Mouse (Mus musculus) hindbrain, embryonic 16.5 days (tissue): ENCODE measurements around the gene Sorbs1. TPM values are rescaled to one million over a fixed set of nuclear protein-coding genes. Genes with fewer than 3 reads are reported as not detected.

Source experiments
- ATAC-seq: fragments of 200-750 bp; cut with Nextera tagmentation; 2 replicates; pipeline ENCODE4 v1.8.0; 2017; ENCODE audit warnings: moderate TSS enrichment, moderate library complexity
- H3K27ac ChIP-seq: fragments of 300-500 bp; sonication (generic); 2 replicates; pipeline ENCODE4 v1.5.1; 2014; ENCODE audit warnings: low read depth, mild to moderate bottlenecking, control low read depth, low read length, moderate library complexity
- H3K27me3 ChIP-seq: fragments of 300-500 bp; sonication (generic); replicated peaks from 2 replicates; pipeline ENCODE4 v1.6.1; 2014; ENCODE audit warnings: low read length; ENCODE audit not compliant: control insufficient read depth, insufficient read depth
- H3K36me3 ChIP-seq: fragments of 300-500 bp; sonication (generic); 2 replicates; pipeline ENCODE4 v1.6.1; 2014; ENCODE audit warnings: mild to moderate bottlenecking, low read length, moderate library complexity, mixed read lengths; ENCODE audit not compliant: control insufficient read depth, insufficient read depth
- H3K4me1 ChIP-seq: fragments of 300-500 bp; sonication (generic); 2 replicates; pipeline ENCODE4 v1.6.1; 2014; ENCODE audit warnings: low read depth, low read length; ENCODE audit not compliant: control insufficient read depth, insufficient read depth
- H3K4me2 ChIP-seq: fragments of 300-500 bp; sonication (generic); 2 replicates; pipeline ENCODE4 v1.6.1; 2014; ENCODE audit warnings: mild to moderate bottlenecking, low read length, control low read depth, moderate library complexity
- H3K4me3 ChIP-seq: fragments of 300-500 bp; sonication (generic); 2 replicates; pipeline ENCODE4 v1.5.1; 2014; ENCODE audit warnings: mild to moderate bottlenecking, low read length, control low read depth, moderate library complexity
- H3K9ac ChIP-seq: fragments of 300-500 bp; sonication (generic); 2 replicates; pipeline ENCODE4 v1.6.1; 2014; ENCODE audit warnings: low read depth, mild to moderate bottlenecking, control low read depth, low read length, moderate library complexity
- H3K9me3 ChIP-seq: fragments of 300-500 bp; sonication (generic); 2 replicates; pipeline ENCODE4 v1.6.1; 2014; ENCODE audit warnings: mild to moderate bottlenecking, low read length, moderate library complexity; ENCODE audit not compliant: control insufficient read depth
- WGBS: fragments of 180-500 bp; shearing (Covaris S2); extraction: QIAGEN DNeasy Blood & Tissue Kit; methylation state at CpG from one replicate; pipeline ENCODE4 v1.1.7; 2014; 5-methylcytosine and 5-hydroxymethylcytosine counted together
- polyA plus RNA-seq: library from polyadenylated mRNA; unstranded; fragments of >200 nt; fragmentation: Nextera tagmentation; extraction: Ambion mirVana; gene quantifications from 2 replicates; pipeline ENCODE4 v1.2.1, GENCODE M21; 2015

Sorbs1 gene
- polyA plus RNA-seq, 1 experiment from 2014 or later = 83.6 TPM

DNA sequence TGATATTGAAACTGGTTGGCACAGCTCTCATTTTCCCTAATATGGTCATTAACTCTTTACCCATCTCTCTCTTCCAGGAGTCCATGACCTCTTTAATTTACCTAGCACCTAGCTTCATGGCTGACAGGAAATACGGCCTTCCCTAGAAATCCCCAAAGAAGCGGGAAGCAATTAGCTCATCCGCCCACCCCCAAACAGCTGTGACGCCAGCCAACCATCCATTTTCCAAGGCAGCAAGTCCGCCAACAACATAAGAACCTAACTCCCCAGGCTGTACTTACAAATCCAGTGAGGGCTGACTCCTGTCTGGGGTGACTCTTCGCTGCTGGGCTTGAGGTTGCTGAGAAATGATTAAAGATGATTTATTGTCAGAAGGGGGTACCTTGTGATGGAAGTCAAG, 214.4 kb downstream of the Sorbs1 start:
- peaks cover 1% of the 10 kb centered on the region; the same call in 1 of the 2 replicates for H3K36me3 ChIP-seq
- H3K4me3 ChIP-seq = no peak overlapping the region
- no peak for ATAC-seq
- H3K27me3 ChIP-seq = no peaks in the 10 kb centered on the region
- H3K27ac ChIP-seq = no peak overlapping the region
- H3K4me2 ChIP-seq = no peak overlapping the region
- H3K9me3 ChIP-seq = no peaks in the 10 kb centered on the region
- H3K9ac ChIP-seq = no peak overlapping the region
- WGBS = 68% methylated on average over 6 of the region's 6 CpGs
- 0 out of 2 replicates have a peak, but pooled peaks cover 2% of the 10 kb centered on the region for H3K4me1 ChIP-seq

DNA sequence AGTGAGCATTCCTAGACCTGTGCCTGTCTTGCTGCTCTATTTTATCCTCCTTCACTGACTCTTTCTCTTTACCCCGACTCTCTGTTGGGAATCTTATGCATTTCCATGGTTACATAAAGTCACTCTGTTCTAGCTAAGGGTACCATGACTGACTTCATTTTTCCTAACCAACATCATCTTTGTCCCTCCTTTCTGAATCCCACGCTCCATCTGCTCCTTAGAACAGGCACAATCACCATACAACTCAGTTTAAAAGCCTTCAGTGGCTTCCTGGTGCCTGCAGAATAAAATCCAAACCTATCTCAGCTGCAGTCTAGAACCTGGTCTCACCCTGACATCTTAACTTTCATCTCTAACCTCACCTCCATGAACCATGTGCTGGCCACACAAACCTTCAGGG, 215.0 kb downstream of the Sorbs1 start:
- Histone ChIP-seq H3K9ac (no peak overlapping the region), H3K4me3 (no peak overlapping the region), H3K4me1 (0 out of 2 replicates have a peak, but pooled peaks cover 2% of the 10 kb centered on the region), H3K27ac (no peak overlapping the region), H3K4me2 (no peak overlapping the region), H3K27me3 (no peaks in the 10 kb centered on the region), H3K9me3 (no peaks in the 10 kb centered on the region), H3K36me3 (peaks cover 2% of the 10 kb centered on the region; the same call in 1 of the 2 replicates)
- ATAC-seq = no peak
- 66% methylated on average over 2 of the region's 2 CpGs for WGBS

DNA sequence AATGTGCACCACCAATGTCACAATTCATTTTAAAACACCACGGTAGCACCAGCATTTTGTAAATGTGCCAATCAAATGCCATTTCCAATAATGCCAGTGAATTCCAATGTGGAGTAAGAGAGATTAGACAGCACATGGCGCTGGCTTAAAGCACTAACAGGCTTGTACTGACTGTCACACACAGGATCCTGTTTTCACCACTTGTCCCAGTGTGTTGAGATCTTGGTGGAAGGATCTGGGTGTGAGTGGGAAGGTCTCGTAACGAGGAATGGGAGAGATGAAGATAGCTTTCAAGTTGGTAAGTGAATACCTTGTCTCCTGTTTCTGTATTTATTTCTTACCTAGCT, 215.8 kb downstream of the Sorbs1 start:
- Histone ChIP-seq H3K4me1 (0 out of 2 replicates have a peak, but pooled peaks cover 2% of the 10 kb centered on the region), H3K36me3 (peaks cover 2% of the 10 kb centered on the region; the same call in 1 of the 2 replicates), H3K4me3 (no peak overlapping the region), H3K27ac (no peak overlapping the region), H3K9me3 (no peaks in the 10 kb centered on the region), H3K27me3 (no peaks in the 10 kb centered on the region), H3K4me2 (no peak overlapping the region), H3K9ac (no peak overlapping the region)
- ATAC-seq = no peak
- 72% methylated on average over 4 of the region's 4 CpGs for WGBS

DNA sequence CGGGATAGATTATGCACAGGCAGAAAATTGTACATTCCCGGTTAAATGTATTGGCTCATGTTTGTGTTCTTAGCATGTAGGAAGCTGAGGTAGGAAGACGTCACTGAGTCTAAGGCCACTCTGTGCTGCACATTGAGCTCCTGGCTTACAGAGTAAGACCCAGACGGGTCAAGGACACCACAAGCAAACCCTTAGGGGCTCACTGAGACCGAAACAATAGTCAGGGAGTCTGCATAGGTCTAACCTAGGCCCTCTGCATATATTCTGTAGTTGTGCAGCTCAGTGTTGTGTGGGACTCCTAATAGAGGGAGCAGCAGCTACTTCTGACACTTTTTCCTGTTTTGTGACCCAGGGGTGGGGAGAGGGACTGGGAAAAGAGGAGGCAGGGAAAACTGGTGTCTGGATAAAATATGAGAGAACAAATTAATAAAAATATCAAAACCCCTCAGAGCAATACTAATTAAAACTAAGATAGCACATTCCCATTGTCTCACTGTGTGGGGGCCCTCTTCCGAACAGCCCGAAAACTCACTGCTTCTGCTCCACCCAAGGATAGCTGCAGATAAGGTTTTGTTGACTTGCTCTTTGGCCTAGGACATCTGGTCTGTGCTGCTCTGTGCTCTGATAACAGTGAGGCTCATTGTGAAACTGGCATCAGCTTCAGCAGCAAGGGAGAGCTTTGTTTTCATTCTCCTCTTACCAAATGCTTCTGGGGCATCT, 216.3 kb downstream of the Sorbs1 start:
- Histone ChIP-seq H3K27ac (no peak overlapping the region), H3K9ac (no peak overlapping the region), H3K4me3 (no peak overlapping the region), H3K4me2 (no peak overlapping the region), H3K27me3 (no peaks in the 10 kb centered on the region), H3K9me3 (no peaks in the 10 kb centered on the region), H3K4me1 (0 out of 2 replicates have a peak, but pooled peaks cover 2% of the 10 kb centered on the region), H3K36me3 (peaks cover 2% of the 10 kb centered on the region; the same call in 1 of the 2 replicates)
- no peak for ATAC-seq
- WGBS = 81% methylated on average over 7 of the region's 7 CpGs

GRCm38 (mm10) chr19:40294231-40294630, 219.3 kb downstream of the Sorbs1 start:
- H3K27ac ChIP-seq = no peak overlapping the region
- H3K27me3 ChIP-seq = no peaks in the 10 kb centered on the region
- H3K9me3 ChIP-seq = no peaks in the 10 kb centered on the region
- no peak overlapping the region for H3K4me3 ChIP-seq
- ATAC-seq = 0 out of 2 replicates have a peak, but pooled peaks have one; percentile 7
- 57% methylated on average over 1 of the region's 1 CpGs for WGBS
- H3K4me1 ChIP-seq = no peaks in the 10 kb centered on the region
- no peak overlapping the region for H3K4me2 ChIP-seq
- no peak overlapping the region for H3K9ac ChIP-seq
- H3K36me3 ChIP-seq = peaks cover 2% of the 10 kb centered on the region; the same call in 1 of the 2 replicates

DNA sequence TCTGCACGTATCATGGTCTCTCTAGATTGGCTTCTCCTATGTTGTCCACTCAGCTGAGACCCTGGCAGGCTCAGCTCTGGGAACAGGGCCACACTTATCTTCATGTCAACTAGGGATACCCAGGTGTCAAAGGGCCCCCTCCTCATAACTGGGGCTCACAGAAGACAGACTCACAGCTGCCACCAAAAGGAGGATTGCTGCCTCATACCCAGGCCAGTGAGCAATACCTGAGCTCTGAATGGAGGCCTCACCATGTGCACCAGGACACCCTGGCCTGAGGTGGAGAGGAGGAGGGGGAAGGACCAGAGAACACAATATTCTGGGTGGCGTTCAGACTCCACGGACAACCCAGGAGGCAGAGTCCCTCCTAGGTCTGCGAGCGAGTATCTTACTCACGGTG, 219.8 kb downstream of the Sorbs1 start:
- 91% methylated on average over 6 of the region's 6 CpGs for WGBS
- H3K9me3 ChIP-seq = no peaks in the 10 kb centered on the region
- ATAC-seq = no peak

DNA sequence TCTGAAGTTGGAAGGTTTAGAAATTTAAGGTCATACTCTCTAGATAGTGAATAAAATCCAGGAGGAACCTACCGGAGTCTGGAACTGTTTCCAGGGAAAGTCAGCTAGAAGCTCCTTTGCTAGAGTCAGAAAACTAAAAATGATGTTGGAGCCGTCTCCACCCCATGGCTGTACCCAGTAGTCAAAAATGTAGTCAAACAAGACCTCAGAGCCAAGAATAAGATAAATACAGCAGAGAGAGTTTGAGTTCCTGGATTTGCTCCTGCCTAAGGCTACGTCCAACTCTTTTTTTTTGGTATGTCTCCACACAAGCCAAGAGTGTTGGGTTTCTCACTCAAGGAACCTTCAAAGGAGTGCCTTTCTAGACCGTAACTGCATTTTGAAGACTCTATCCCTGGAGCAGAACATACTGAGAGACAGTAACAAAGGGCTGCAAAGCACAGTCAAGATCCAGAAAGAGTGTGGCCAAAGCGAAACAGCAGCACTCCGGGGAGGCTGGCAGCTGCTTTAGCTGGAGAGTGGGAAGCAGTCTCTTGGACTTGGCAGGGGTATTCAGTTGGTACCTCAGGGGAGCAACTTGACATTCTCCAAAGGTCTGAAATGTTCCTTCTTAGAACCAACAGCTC, 223.4 kb downstream of the Sorbs1 start:
- 82% methylated on average over 6 of the region's 6 CpGs for whole genome bisulfite sequencing
- no peak overlapping the region for H3K4me2 ChIP-seq
- H3K9ac ChIP-seq = no peak overlapping the region

More for the DNA sequence above, 219.8 kb downstream of the Sorbs1 start:
- H3K4me1 ChIP-seq = no peaks in the 10 kb centered on the region
- no peak overlapping the region for H3K4me3 ChIP-seq
- no peak overlapping the region for H3K9ac ChIP-seq
- no peak overlapping the region for H3K27ac ChIP-seq
- H3K27me3 ChIP-seq = no peaks in the 10 kb centered on the region
- H3K36me3 ChIP-seq = peaks cover 2% of the 10 kb centered on the region; the same call in 1 of the 2 replicates
- no peak overlapping the region for H3K4me2 ChIP-seq

DNA sequence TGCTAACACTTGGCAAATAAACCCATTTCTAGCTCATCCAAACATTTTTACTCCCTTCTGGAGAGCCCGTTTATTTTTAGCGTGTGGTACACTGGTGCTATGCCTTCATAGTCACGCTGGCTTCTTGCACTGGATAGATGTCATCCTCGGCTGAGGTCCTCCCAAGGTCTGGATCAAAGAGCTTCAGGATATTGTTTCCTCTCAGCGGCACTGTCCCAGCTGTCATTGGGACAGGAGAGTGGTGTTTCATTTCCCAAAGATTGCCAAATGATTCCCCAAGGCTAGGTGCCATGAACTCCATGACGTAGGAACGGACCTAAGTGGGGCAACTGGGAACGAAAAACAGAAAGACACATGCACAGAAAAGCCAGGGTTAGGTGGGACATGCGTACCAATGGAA, 225.2 kb downstream of the Sorbs1 start:
- Histone ChIP-seq H3K9me3 (no peaks in the 10 kb centered on the region), H3K4me1 (no peaks in the 10 kb centered on the region), H3K4me3 (no peak overlapping the region), H3K4me2 (no peak overlapping the region), H3K9ac (no peak overlapping the region), H3K36me3 (no peaks in the 10 kb centered on the region), H3K27ac (no peak overlapping the region), H3K27me3 (no peaks in the 10 kb centered on the region)
- ATAC-seq = no peak
- 94% methylated on average over 9 of the region's 9 CpGs for WGBS

More for the DNA sequence above, 223.4 kb downstream of the Sorbs1 start:
- no peaks in the 10 kb centered on the region for H3K27me3 ChIP-seq
- H3K4me3 ChIP-seq = no peak overlapping the region
- H3K9me3 ChIP-seq = no peaks in the 10 kb centered on the region
- no peaks in the 10 kb centered on the region for H3K4me1 ChIP-seq
- peaks cover 2% of the 10 kb centered on the region; the same call in 1 of the 2 replicates for H3K36me3 ChIP-seq
- H3K27ac ChIP-seq = no peak overlapping the region
- no peak for ATAC-seq

GRCm38 (mm10) chr19:40284704-40285103, 228.9 kb downstream of the Sorbs1 start:
- H3K4me1 ChIP-seq = no peaks in the 10 kb centered on the region
- no peak; the same call in 1 of the 2 replicates for ATAC-seq
- H3K27ac ChIP-seq = no peak overlapping the region
- peaks cover 8% of the 10 kb centered on the region for H3K9me3 ChIP-seq
- H3K4me3 ChIP-seq = no peak overlapping the region
- no peaks in the 10 kb centered on the region for H3K36me3 ChIP-seq
- H3K9ac ChIP-seq = no peak overlapping the region
- 87% methylated on average over 2 of the region's 2 CpGs for WGBS
- no peak overlapping the region for H3K4me2 ChIP-seq
- no peaks in the 10 kb centered on the region for H3K27me3 ChIP-seq
